Mouse (Mus musculus): ENCODE measurements around the gene Suds3.

- no peak for TF ChIP-seq CTCF (IDR thresholded peaks at IDR 0.05; ENCODE audit: low read depth, low read length)
- no peak for TF ChIP-seq POLR2A (IDR thresholded peaks at IDR 0.05; ENCODE audit: extremely low read depth, insufficient read depth, low read length)
Measured at GRCm38 (mm10) chr5:117108292-117108691, 7.6 kb downstream of the Suds3 start.
